Mouse (Mus musculus): ENCODE measurements around the gene L1cam.

The L1cam gene

GRCm38 (mm10) chrX:73875881-73876280 is 20.0 kb downstream of the L1cam start:
- no peak for DNase-seq

DNA sequence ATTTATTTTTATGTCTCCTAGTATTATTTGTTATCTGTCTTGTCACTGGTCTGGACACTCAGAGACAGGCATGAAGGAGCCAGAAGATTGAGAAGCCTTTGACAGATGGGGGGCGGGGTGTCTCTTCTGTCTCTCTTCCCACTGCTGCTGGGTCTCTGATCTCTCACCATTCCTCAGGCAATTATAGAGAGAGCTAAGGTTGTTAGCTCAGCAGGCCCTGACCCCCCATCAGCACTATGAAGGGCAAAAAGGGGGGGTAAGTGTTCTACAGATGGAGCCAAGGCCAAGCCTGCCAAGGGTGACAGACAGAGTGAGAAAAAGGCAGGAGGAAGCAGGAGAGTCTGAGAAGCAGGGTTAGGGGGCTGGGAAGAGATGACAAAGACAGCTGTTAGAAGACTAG is 23.9 kb downstream of the L1cam start:
- DNase-seq = no peak

GRCm38 (mm10) chrX:73871474-73871873 is 24.4 kb downstream of the L1cam start:
- no peak for DNase-seq

- peak in 1 of 2 experiments; percentile 52 for DNase-seq
These were observed 26.6 kb downstream of the L1cam start for GRCm38 (mm10) chrX:73869334-73869733.

DNA sequence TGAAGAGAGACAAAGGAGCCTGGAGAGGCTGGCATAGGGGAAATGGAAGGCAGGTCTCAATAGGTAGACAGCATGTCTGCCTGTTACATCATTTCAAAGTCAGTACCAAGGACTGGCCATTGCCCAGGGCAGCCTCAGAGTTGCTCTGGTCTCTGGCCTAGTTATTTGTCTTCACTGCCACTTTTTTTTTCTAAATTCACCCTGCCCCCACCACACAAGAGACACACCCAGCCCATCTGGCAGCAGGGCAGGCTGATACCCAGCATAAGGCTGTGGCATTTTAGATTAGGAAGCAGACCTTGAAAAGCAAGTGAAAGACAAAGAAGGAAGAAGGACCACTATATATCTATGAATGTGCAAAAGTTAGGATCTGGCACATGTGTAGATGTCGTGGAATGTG is 28.1 kb downstream of the L1cam start:
- no peak for DNase-seq

DNA sequence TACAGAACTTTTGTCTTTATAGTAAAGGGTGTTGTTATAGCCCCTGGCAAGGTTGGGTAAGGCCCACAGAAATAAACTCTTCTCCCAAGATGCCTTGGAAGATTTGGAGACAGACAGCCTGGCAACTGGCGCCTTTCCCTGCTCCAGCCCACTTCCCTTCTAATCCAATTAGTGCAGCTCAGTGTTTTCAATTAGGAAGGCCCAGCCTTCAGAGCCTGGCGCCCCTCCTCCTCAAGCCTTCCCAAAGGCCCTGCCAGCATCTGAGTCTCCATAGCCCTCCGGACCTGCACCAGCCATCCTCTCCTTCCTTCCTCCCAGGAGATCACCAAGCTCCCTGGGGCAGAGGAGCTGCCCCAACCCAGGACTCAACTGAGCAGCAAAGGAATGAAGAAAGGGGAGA is 28.6 kb downstream of the L1cam start:
- DNase-seq = no peak

DNA sequence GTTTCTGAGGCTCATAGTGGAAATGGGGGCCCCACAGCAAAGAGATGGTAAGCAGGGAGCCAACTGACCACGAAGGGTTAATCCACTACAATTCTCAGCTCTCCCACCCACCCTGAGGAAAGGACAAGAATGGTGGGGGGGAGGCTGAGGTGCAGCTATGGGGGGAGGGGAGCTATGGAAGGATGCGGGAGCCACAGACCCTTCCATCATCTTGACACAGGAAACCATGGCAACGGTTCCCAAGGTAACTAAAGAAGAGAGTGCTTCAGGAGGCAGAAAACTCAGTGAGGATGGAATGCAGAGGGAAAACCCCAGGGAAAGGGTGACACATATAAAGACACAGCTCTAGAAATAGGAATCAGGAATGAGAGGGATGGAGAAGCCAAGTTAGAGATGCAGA is 31.2 kb downstream of the L1cam start:
- no peak for DNase-seq

- no peak for DNase-seq
These were observed 40.9 kb downstream of the L1cam start for GRCm38 (mm10) chrX:73855087-73855408.

DNA sequence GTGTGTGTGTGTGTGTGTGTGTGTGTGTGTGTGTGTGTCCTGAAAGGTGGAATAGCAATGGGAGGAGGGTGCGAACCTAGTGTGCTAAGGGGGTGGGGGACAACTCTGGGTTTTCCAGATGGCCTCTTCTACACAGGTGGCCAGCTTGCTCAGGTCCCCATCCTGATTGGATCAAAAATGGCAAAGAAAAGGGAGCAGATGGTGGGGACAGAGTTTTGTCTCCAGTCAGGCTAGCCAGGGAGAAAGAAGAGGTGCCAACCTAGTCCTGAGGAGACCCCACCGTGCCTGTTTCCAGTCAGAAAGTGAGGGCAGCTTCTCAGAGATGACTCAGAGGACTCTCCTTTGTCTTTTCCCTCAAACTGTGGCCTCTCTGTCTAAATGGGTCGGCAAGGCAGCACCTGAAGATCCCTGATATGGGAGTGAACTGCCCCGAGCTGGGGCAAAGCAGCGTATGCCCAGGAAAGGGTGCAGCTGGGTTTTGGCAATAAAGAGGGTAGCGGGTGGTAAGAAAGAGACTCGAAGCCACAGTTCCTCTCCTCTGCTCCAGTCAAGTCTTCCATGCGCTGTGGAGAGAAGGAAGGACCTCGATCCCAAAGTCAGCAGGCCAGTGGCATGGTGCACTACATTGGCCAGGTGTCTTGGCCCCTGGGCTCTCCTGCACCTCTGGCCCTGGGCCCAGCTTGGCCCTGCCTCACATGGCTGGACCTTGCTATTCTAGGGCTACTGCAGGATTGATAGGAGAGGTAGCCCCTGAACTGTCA is 41.4 kb downstream of the L1cam start:
- DNase-seq = no peak

DNA sequence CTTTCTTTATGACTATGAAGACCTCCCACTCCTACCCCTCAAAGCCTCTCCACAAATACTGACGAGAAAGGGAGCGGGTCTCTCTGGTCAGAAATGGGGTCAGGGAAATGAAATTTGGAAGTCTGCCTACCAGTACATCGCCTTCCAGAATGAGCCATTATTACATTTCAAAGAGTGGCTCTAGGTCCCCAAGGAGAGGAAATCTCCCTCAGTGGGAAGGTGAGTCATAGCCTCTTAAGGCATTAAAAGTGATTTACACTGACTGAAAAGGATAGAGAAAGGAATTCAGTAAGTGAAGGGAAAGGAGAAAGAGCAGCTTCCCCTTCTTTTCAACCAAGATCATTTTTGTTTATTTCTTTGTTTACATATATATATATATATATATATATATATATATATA is 59.2 kb downstream of the L1cam start:
- DNase-seq = no peak

GRCm38 (mm10) chrX:73835731-73836130 is 60.2 kb downstream of the L1cam start:
- DNase-seq = no peak

DNA sequence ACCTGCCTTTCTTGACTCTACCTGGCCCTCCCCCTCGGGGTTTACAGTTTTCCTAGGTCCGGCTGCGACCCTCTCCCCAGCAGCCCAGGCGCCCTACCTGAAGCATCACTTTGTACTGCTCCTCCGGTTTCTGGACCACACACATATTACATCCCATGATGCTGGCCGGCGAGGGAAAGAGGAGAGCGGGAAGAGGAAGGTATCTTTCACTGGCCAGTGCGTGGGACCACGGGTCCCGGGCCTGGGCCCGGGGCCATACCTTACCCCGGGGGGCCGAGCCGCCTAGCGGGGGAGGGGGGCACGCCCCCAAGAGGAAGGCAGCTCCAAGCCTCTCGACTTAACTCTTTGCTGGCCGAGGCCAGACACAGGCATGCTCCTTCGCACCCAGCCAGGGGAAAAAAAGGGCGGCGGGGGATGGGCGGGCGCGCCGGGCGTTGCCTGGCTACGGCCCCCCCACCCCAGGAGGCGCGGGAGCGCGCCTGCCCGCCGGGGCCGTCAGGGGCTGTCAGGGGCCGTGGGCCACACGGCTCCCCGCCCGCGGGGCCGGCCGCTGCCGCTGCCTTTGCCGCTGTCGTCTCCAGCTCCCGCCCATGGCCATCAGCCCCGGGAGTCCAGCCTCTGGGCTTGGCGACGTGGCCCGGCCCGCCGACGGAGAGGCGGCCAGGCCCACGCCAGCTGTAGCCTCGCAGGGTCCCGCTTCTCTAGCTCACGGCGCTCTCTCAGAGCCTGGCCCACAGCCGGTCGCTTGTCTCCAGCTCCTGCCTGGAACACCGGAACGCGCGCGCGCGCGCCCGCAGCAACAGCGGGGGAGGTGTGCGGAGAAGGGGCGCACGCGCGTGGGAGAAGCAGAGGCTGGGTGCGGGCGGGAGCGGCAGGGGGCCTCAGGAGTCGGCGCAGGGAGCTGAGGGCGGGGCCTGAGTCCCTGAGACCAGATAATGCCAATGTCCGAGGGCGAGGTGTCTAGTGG is 71.4 kb downstream of the L1cam start, which contains the start of gene Pdzd4:
Gene Pdzd4 (minus strand): TSS at position 785 of the 967 bp plus-strand sequence.
- DNase-seq = peak; percentile 19 to 66

- no peak for DNase-seq
These were observed 72.2 kb downstream of the L1cam start for GRCm38 (mm10) chrX:73823747-73824146.

DNA sequence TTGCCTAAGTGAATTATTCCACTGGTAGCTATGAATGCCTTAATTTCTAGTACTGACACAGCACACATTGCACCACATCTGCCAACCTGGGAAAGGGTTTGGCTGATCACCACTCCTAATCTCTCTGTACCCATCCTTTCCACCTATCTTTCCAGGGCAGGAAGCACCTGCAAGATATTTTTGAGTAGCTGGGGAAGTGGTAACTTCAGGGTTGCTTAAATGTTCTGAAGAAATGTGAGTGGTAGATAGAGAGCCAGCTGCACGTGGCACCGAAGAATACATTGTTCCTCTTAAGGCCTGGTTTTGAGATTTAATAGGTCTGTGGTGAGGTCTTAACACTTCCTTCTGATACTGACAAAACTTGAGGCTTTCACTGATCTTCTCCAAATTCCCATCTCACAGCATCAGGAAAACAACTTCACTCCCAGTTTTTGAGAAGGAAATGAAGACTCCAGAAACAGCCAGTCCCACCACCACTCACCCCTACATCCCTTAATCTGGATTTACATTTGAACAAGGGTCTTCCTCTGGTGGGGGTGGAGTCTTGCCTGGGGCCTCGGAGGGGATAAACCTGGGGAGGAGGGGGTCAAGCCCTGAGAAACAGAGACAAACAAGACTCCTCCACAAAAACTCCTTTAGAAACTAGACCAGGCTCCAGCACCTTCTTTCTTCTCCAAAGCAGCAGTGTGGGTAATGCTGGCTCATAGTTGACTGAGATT is 79.2 kb downstream of the L1cam start:
- no peak for DNase-seq

GRCm38 (mm10) chrX:73815072-73815471 is 80.8 kb downstream of the L1cam start:
- DNase-seq = no peak

DNA sequence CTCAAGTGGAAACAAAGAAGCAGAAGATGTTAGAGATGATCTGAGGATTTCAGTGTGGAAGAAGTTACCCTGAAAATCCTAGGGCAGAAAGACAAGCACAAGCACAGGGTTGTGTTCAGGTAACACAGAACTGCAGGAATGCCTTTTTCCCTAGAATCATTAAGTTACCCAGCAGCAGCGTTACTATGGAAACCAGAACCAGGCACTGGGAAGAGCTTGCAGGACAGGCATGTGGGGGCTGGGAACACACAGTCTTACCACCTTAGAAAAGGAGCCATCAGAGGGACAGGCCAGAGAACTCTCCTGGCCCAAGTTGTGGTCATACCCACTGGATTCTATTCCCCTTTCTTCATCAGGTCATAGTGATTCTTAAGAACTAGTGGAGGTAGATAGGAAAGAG is 90.1 kb downstream of the L1cam start:
- DNase-seq = no peak

Data from kidney, postnatal 36 days (tissue).